Mouse (Mus musculus) adrenal gland, postnatal 0 days (tissue): Measurements from ENCODE around the gene Slc25a51. TPM values are rescaled to one million over a fixed set of nuclear protein-coding genes. Genes with fewer than 3 reads are reported as not detected.

ENCODE experiments used
- microRNA-seq: library from miRNA; unstranded; fragments of <30 nt; microRNA quantifications from one replicate; pipeline ENCODE4, GENCODE M21; 2016; ENCODE audit warnings: borderline replicate concordance; ENCODE audit not compliant: insufficient number of aligned reads
- polyA plus RNA-seq: library from polyadenylated mRNA; unstranded; fragments of >200 nt; fragmentation: Nextera tagmentation; extraction: Ambion mirVana; gene quantifications from 2 replicates; pipeline ENCODE4 v1.2.1, GENCODE M21; 2015

Slc25a51 gene
- 50.8 and 66.3 TPM in 2 replicates for polyA plus RNA-seq

DNA sequence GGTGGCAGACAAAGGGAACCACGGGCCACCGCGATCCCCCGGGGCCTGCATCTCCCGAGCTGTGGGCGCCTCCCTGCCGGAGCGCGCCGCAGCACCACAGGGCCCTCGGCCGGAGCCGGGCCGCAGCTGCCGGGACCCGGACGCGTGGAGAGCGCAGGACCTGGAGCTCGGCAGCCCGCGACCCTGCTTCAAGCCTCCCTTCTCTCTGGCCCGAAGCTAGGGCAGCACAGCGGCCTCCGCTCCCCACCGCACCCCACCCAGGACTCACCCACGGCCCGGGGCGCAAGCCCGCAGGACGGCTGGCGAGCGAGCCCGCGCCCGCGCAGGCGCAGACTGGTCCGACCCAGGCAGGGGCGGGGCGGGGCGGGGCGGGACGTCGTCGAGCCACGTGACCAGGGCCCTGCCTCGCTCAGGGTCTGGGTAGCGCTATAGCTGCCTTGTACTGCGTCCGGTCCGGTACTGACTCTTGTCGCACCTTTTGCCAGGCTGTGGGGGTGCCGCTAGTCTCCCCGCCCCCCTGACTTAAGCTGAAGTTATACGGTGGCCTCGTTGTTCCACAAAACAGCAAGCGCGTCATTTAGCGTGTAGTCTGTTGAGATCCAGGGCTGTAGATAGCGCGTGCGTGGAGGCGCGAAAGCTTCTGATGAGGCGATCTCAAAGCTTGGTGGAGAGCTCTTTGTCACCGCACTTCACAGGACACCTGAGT, at the start of gene Slc25a51:
Gene Slc25a51, minus strand, starts transcription at position 340 of the 706 bp plus-strand sequence.

Small RNAs within 50 kb of the gene (microRNA-seq; reads per million reads assigned to microRNA genes)
- not detected for gene Gm25692

Other genes with a start within 250 kb of the Slc25a51 start
- gene Frmpd1, start 223.9 kb downstream of the Slc25a51 start, polyA plus RNA-seq: 3.8 and 3.9 TPM in 2 replicates
- 17.1 and 18.2 TPM in 2 replicates for gene Trmt10b, start 111.6 kb downstream of the Slc25a51 start, polyA plus RNA-seq
- 12.9 and 13.0 TPM in 2 replicates for gene Dcaf10, start 66.7 kb downstream of the Slc25a51 start, polyA plus RNA-seq
- gene Exosc3, start 66.0 kb downstream of the Slc25a51 start, polyA plus RNA-seq: 37.9 and 56.6 TPM in 2 replicates
- gene Shb, start 123.7 kb upstream of the Slc25a51 start, polyA plus RNA-seq: 6.0 and 10.5 TPM in 2 replicates